Mouse (Mus musculus) hindbrain, embryonic 12.5 days (tissue): ENCODE measurements around the gene Stk11ip. TPM values are rescaled to one million over a fixed set of nuclear protein-coding genes. Genes with fewer than 3 reads are reported as not detected.

Experiments used
- ATAC-seq: fragments of 200-750 bp; cut with Nextera tagmentation; 2 replicates; pipeline ENCODE4 v1.8.0; 2017; ENCODE audit warnings: moderate TSS enrichment; ENCODE audit not compliant: low FRiP score
- H3K27ac ChIP-seq: fragments of 300-500 bp; sonication (generic); 2 replicates; pipeline ENCODE4 v1.5.1; 2016; ENCODE audit warnings: mild to moderate bottlenecking
- H3K27me3 ChIP-seq: fragments of 300-500 bp; sonication (generic); 2 replicates; pipeline ENCODE4 v1.6.1; 2016; ENCODE audit warnings: mild to moderate bottlenecking
- H3K36me3 ChIP-seq: fragments of 300-500 bp; sonication (generic); 2 replicates; pipeline ENCODE4 v1.6.1; 2016; ENCODE audit warnings: mild to moderate bottlenecking
- H3K4me1 ChIP-seq: fragments of 300-500 bp; sonication (generic); 2 replicates; pipeline ENCODE4 v1.6.1; 2016
- H3K4me2 ChIP-seq: fragments of 300-500 bp; sonication (generic); replicated peaks from 2 replicates; pipeline ENCODE4 v1.6.1; 2016; ENCODE audit warnings: mild to moderate bottlenecking
- H3K4me3 ChIP-seq: fragments of 300-500 bp; sonication (generic); 2 replicates; pipeline ENCODE4 v1.5.1; 2016; ENCODE audit warnings: mild to moderate bottlenecking
- H3K9ac ChIP-seq: fragments of 300-500 bp; sonication (generic); 2 replicates; pipeline ENCODE4 v1.6.1; 2016; ENCODE audit warnings: mild to moderate bottlenecking, moderate library complexity
- H3K9me3 ChIP-seq: fragments of 300-500 bp; sonication (generic); replicated peaks from 2 replicates; pipeline ENCODE4 v1.6.1; 2016; ENCODE audit warnings: mild to moderate bottlenecking
- WGBS: fragments of 180-500 bp; shearing (Covaris S2); methylation state at CpG from one replicate; pipeline ENCODE4 v1.1.7; 2016; 5-methylcytosine and 5-hydroxymethylcytosine counted together
- polyA plus RNA-seq: library from polyadenylated mRNA; unstranded; fragments of >200 nt; fragmentation: Nextera tagmentation; extraction: Ambion mirVana; gene quantifications from 2 replicates; pipeline ENCODE4 v1.2.1, GENCODE M21; 2016

The Stk11ip gene
- polyA plus RNA-seq, 1 experiment from 2014 or later: 25.7 TPM

DNA sequence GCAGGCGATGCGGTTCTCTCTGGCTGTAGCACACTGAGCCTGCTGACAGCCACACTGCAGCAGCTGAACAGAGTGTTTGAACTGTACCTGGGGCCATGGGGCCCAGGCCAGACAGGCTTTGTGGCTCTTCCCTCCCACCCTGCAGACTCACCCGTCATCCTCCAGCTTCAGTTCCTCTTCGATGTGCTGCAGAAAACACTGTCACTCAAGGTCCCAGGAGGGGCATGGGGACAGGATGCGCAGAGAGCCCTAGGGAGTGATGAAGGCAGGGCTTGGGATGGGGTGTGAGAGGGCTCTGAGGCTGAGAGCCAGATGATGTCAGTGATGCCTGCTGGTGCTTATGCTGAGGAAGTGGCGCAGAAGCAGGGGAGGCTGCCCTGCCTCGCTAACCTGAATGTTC is 3.4 kb downstream of the Stk11ip start:
- H3K4me2 ChIP-seq: no peak overlapping the region
- no peak overlapping the region for H3K27ac ChIP-seq
- no peak overlapping the region for H3K4me3 ChIP-seq
- H3K9ac ChIP-seq: no peak overlapping the region
- peaks cover 9% of the 10 kb centered on the region for H3K4me1 ChIP-seq
- no peaks in the 10 kb centered on the region for H3K27me3 ChIP-seq
- H3K9me3 ChIP-seq: no peaks in the 10 kb centered on the region
- peaks cover 35% of the 10 kb centered on the region for H3K36me3 ChIP-seq
- ATAC-seq: no peak
- WGBS: 91% methylated on average over 7 of the region's 7 CpGs

DNA sequence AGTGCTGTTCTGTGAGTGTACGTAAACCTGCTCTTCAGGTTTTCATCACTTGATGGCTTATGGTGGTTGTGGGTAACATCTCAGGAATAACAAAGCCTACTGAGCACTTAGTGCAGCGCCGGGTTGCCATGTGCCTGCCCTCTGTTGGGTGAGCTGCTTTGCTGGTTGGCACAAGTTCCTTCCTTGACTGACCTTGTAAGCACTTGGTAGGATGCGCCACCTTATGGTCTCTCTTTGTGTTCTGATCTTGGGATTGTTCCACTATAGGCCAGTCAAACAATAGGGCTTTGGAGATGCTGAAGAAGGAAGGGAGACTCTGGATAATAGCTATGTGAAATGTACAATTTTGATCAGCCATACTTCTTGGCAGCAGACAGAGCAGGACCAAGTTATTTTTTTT is 9.2 kb downstream of the Stk11ip start:
- Histone ChIP-seq H3K27me3 (no peaks in the 10 kb centered on the region), H3K4me2 (no peak overlapping the region), H3K4me3 (no peak overlapping the region), H3K36me3 (peaks cover 71% of the 10 kb centered on the region), H3K4me1 (no peaks in the 10 kb centered on the region), H3K27ac (no peak overlapping the region), H3K9ac (no peak overlapping the region), H3K9me3 (no peaks in the 10 kb centered on the region)
- ATAC-seq: no peak
- 88% methylated on average over 4 of the region's 4 CpGs for WGBS

DNA sequence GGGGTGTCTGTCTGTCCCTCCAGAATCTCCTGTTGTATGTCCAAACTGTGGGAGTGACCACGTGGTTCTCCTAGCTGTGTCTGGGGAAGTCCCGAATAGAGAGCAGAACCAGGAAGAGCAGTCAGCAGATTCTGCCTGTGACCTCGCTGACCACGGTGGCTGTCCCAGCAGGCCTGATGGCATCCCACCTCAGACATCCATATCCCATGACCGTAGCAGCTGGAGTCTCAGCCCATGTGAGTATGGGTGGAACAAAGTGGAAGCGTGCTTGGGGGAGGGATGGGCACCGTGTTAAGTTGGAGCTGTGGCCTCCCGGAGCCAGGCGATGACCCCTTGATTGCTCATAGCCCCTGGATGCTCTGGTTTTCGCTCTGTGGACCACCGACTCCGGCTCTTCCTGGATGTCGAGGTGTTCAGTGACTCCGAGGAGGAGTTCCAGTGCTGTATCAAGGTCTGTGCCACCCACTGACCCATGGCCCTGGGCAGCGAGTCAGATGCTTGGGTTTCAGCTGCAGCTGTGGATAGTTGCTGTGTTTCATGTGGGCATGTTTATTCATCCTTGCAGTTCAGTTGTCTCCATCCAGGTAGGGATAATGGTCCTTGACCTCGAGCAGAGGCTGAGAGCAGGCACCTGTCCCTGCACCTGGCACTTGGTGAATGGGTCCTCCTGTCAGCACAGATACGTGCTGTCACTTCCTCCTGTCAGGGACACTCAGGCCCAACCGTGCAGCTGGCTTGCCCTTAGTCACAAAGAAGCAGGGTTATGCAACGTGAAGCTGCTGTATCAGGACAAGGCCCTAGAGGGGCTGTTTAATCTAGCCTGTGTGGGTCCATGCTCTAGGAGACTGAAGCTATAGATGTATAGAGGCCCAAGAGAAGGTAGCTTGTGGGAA is 11.2 kb downstream of the Stk11ip start:
- Histone ChIP-seq H3K9me3 (no peaks in the 10 kb centered on the region), H3K36me3 (peaks cover 76% of the 10 kb centered on the region), H3K4me3 (no peak overlapping the region), H3K4me2 (no peak overlapping the region), H3K27ac (no peak overlapping the region), H3K9ac (no peak overlapping the region), H3K27me3 (no peaks in the 10 kb centered on the region), H3K4me1 (no peaks in the 10 kb centered on the region)
- no peak for ATAC-seq
- 88% methylated on average over 19 of the region's 19 CpGs for WGBS

DNA sequence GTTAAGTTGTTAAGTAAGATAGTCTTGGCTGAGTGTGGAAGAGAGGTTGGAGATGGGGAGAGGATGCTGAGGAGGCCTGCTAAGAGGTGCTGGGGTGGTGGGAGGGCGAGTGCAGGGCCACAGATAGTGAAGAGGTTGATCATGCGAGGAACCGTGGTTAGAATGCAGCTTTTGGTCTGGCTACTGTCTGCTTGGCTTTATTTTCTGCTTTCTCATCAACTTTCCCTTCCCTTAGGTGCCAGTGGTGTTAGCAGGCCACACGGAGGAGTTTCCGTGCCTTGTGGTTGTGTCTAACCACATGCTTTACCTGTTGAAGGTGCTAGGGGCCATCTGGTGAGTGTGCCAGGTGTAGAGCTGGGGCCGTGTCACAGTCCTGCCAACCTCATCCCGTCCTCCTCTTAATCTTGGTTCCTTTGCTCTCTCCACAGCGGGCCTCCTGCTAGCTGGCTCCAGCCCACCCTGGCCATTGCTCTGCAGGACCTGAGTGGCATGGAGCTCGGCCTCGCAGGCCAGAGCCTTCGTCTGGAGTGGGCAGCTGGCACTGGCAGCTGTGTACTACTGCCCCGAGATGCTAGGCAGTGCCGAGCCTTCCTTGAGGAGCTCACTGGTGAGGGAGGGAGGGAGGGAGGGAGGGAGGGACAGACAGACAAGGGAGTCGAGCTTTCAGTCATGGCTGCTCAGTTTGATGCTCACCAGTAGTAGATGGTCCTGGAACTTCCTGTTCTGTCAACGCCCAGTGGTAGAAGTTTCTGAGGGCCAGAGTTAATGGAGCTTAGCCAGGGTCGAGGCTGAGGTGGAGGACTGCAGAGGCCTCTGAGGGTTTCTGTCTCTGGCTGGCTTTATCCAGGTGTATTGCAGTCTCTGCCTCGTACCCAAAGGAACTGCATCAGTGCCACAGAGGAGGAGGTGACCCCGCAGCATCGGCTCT is 12.3 kb downstream of the Stk11ip start:
- 90% methylated on average over 18 of the region's 19 CpGs for WGBS
- H3K36me3 ChIP-seq: peaks cover 68% of the 10 kb centered on the region

DNA sequence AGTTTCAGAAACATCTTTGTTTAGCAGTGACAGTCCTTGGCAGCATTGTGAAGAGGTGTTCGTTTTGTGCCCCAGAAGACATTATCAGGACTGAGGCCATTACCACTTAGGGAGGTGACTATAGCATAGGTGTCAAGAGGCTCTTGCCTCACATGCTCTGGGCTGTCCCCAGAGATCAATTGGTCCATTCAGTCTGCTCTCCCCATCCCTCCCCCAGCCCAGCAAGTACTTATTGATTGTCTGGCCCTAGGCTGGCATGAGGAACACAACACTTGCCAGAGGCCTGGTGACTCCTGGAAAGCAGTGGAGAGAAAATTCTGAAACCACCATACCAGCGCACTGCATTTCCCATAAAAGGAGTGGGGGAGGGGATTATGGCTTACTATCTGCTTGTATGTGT is 16.3 kb downstream of the Stk11ip start:
- Histone ChIP-seq H3K4me1 (no peaks in the 10 kb centered on the region), H3K27me3 (no peaks in the 10 kb centered on the region), H3K4me3 (no peak overlapping the region), H3K9me3 (no peaks in the 10 kb centered on the region), H3K27ac (no peak overlapping the region), H3K9ac (no peak overlapping the region), H3K36me3 (peaks cover 44% of the 10 kb centered on the region), H3K4me2 (no peak overlapping the region)
- WGBS: 90% methylated on average over 2 of the region's 2 CpGs
- no peak for ATAC-seq

More for the DNA sequence above, 12.3 kb downstream of the Stk11ip start:
- no peak for ATAC-seq
- no peaks in the 10 kb centered on the region for H3K4me1 ChIP-seq
- H3K4me2 ChIP-seq: no peak overlapping the region
- H3K27ac ChIP-seq: no peak overlapping the region
- H3K27me3 ChIP-seq: no peaks in the 10 kb centered on the region
- H3K4me3 ChIP-seq: no peak overlapping the region
- H3K9ac ChIP-seq: no peak overlapping the region
- no peaks in the 10 kb centered on the region for H3K9me3 ChIP-seq

DNA sequence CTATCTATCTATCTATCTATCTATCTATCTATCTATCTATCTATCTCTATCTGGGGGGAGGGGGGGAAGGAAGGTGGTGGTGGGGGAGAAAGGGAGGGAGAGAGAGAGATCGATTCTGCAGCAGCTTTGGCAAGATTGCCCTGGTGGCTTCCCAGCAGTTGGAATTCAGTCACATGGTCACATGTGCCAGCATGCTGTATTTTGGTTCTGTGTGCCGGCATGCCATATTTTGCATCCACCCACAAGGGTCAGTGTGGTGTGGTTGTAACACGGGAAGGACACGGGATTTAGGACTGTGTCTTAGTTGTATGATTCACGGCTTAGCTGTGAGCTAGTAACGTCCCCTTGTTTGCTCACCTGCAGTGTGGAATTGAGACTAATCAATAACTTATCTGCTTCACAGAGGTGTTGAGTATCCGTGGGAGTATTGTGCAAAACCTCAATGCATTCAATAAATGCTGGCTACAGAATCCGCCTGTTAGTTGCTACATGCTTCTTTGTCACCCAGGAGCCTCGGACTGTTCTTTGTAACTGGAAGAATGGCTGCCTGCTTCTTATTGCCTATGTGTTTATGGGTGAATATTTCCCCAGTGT is 17.4 kb downstream of the Stk11ip start:
- no peak for ATAC-seq
- Histone ChIP-seq H3K9ac (no peak overlapping the region), H3K27ac (no peak overlapping the region), H3K36me3 (peaks cover 34% of the 10 kb centered on the region), H3K4me3 (no peak overlapping the region), H3K4me2 (no peak overlapping the region), H3K27me3 (no peaks in the 10 kb centered on the region), H3K9me3 (no peaks in the 10 kb centered on the region), H3K4me1 (no peaks in the 10 kb centered on the region)
- WGBS: 88% methylated on average over 9 of the region's 9 CpGs

DNA sequence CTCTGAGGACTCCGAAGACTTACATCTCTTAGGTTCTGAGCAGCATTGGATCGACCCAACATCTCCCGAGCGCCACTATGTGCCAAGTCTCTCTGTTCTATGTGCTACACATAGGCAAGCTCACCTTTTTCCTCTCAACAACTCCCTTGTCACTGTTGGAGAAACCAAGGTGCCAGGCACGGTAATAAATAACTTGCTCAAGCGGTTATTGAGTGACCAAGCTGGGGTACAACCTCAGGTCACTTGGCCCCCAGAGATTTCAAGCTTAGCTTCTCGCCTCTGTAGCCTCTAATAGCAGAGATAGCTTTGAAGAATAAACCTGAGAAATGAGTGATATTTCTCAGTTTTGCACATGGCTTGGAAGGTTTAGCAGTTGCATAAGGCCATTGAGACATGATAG is 20.2 kb downstream of the Stk11ip start:
- Histone ChIP-seq H3K36me3 (peaks cover 9% of the 10 kb centered on the region; the same call in 1 of the 2 replicates), H3K9me3 (no peaks in the 10 kb centered on the region), H3K27me3 (no peaks in the 10 kb centered on the region; the same call in 1 of the 2 replicates), H3K4me2 (no peak overlapping the region), H3K4me3 (no peak overlapping the region), H3K4me1 (peaks cover 6% of the 10 kb centered on the region), H3K27ac (no peak overlapping the region), H3K9ac (no peak overlapping the region)
- no peak for ATAC-seq
- WGBS: 92% methylated on average over 7 of the region's 7 CpGs

DNA sequence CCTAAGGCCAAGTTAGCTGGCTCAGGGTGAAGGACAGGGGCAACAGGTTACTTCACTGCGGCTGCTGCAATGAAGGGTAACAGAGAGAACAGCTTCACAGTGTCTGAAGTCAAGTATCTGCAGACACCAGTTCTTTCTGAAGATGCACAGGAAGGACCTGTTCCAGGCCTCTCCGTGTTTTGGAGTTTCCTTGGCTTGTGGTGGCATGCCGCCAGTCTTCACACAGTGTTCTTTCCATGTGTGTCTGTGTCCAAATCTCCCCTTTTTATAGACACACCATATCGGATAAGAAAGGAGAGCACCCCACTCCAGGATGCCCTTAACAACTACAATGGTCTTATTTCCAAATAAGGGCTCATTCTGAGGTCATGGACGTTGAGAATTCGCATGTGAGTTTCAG is 23.0 kb downstream of the Stk11ip start:
- H3K4me3 ChIP-seq: no peak overlapping the region
- H3K9me3 ChIP-seq: no peaks in the 10 kb centered on the region
- H3K4me1 ChIP-seq: peaks cover 14% of the 10 kb centered on the region
- 94% methylated on average over 6 of the region's 6 CpGs for WGBS
- H3K9ac ChIP-seq: no peak overlapping the region
- H3K4me2 ChIP-seq: no peak overlapping the region
- peaks cover 10% of the 10 kb centered on the region; the same call in 1 of the 2 replicates for H3K36me3 ChIP-seq
- no peaks in the 10 kb centered on the region; the same call in 1 of the 2 replicates for H3K27me3 ChIP-seq
- ATAC-seq: no peak
- no peak overlapping the region for H3K27ac ChIP-seq

DNA sequence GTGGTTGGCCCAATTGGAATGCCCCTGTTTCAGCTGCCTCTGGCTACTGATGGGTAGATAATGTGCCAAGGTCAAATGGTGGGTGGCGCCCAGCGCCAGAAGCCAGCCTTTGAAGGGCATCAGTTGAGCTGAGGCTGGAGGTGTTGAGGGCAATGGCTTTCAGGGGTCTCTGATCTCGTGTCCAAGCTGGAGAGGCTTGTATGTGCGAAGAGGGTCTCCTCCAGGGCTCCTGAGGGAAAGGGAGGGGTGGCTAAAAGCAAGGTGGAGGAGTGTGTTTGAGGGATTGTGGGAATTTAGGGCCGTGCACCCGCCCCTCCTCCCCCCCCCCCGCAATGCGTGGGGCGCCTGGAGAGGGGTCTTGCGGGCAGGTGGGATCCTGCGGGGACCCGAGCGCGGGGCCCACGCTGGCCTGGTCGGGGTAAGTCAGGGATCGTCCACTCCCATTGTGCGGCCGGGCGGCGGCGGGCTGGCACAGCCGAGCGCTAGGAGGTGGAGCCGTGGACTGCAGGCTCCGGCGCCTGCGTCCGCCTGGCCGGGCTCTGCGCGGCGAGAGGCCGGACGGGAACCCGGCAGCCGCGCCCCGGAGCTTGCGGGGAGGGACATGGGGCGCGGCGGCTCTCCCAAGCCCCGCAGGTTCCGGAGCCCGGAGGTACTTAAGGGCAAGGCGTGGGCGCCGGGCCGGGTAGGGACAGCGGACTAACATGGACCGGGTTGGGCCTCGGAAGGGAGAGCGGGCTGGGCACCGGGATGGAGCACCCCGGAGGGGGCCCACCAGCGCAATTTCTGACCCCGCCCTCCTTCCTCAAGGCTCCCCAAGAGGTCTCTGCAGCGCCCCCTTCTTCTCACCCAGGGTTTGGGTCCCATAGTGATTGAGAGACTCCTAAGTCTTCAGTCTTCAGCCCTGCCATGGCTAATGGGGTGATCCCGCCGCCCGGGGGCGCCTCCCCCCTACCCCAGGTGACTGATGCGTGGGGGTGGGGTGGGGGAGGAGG is 24.9 kb downstream of the Stk11ip start, which contains the start of gene Slc4a3:
Slc4a3 (plus strand) TSS at position 302 of the 992 bp plus-strand sequence.
- Histone ChIP-seq H3K4me3 (peak within 1 kb of the TSS; percentile 70), H3K27me3 (no peaks in the 10 kb centered on the region; the same call in 1 of the 2 replicates), H3K9me3 (no peaks in the 10 kb centered on the region), H3K9ac (peak within 1 kb of the TSS; percentile 84), H3K36me3 (peaks cover 26% of the 10 kb centered on the region), H3K4me1 (peaks cover 14% of the 10 kb centered on the region), H3K4me2 (peak within 1 kb of the TSS; percentile 58), H3K27ac (peak within 1 kb of the TSS; percentile 84)
- WGBS: 1% methylated on average over 52 of the region's 64 CpGs
- peak; percentile 84 for ATAC-seq

DNA sequence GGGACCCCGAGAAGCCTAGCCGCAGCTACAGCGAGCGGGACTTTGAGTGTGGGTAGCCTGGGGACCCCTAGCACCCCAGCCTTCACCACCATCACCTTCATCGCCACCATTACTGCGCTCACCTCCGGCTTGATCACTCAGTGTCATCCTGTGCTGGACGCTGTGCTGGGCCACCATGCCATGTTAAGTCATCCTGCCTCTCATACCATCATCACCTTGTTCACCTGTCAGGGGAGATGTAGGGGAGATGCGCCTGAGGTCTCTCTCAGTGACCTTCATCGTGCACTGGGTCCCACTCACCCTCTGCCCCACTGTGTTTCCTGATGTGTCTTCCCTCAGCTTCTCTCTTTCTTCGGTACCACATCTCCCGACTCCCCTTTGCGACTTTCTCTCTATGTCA is 26.0 kb downstream of the Stk11ip start:
- Histone ChIP-seq H3K4me3 (peak overlapping the region; percentile 70; the same call in 1 of the 2 replicates), H3K36me3 (peaks cover 37% of the 10 kb centered on the region), H3K4me1 (peaks cover 14% of the 10 kb centered on the region), H3K9me3 (no peaks in the 10 kb centered on the region), H3K9ac (no peak overlapping the region), H3K27ac (no peak overlapping the region), H3K4me2 (peak overlapping the region; percentile 58; the same call in 1 of the 2 replicates), H3K27me3 (no peaks in the 10 kb centered on the region; the same call in 1 of the 2 replicates)
- WGBS: 97% methylated on average over 13 of the region's 13 CpGs
- ATAC-seq: no peak; the same call in 1 of the 2 replicates

DNA sequence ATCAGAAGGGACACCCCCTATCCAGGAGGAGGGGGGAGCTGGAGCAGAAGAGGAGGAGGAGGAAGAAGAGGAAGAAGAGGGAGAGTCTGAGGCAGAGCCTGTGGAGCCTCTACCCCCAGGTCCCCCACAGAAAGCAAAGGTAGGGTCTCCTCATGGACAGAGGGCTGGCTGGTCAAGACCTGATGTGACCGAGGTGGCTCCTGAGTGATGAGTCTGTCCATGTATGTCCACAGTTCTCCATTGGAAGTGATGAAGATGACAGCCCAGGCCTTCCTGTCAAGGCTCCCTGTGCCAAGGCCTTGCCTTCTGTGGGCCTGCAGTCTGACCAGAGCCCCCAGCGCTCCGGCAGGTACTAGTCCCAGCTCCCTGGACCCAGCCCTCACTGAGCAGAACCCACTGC is 26.8 kb downstream of the Stk11ip start:
- no peak overlapping the region for H3K4me3 ChIP-seq
- no peaks in the 10 kb centered on the region; the same call in 1 of the 2 replicates for H3K27me3 ChIP-seq
- H3K4me2 ChIP-seq: no peak overlapping the region
- peaks cover 43% of the 10 kb centered on the region for H3K36me3 ChIP-seq
- H3K27ac ChIP-seq: no peak overlapping the region
- H3K9ac ChIP-seq: no peak overlapping the region
- WGBS: 93% methylated on average over 3 of the region's 3 CpGs
- no peaks in the 10 kb centered on the region for H3K9me3 ChIP-seq
- no peak for ATAC-seq
- H3K4me1 ChIP-seq: peaks cover 14% of the 10 kb centered on the region
